Mouse (Mus musculus) G1E (cell line): ENCODE data around the gene Kank3.

Source experiments
- CTCF ChIP-seq: IDR thresholded peaks from 2 replicates; pipeline ENCODE4 v1.5.1; 2012; ENCODE audit warnings: low read depth, low read length, inconsistent platforms, mixed read lengths
- TAL1 ChIP-seq: conservative IDR thresholded peaks from 2 replicates; pipeline ENCODE4 v1.6.1; 2012; ENCODE audit warnings: low read depth, low read length, inconsistent platforms, mixed read lengths

DNA sequence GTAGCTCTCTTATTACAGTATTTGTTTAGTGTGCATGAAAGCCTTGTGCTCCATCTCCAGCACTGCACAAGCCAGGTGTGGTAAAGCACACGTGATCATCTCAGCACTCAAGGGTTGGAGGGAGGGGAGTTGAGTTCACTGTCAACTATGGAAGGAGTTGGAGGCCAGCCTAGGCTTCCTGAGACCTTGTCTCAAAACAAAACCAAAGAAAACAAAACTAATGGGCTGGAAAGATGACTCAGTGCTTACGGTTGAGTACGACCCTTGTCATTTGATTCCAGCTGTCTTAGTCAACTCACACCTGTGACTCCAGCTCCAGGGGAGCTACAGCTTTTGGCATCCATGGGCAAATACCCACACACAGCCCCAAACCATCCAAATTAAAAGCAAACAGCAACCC, 2.2 kb downstream of the Kank3 start:
- TF ChIP-seq CTCF (no peak), TAL1 (no peak)
